ENCODE assay signal across 8 mouse cellular contexts in genomic region chr7:123377443-123378400, GRCm38 (mm10). TPM values are rescaled to one million over a fixed set of nuclear protein-coding genes. Genes with fewer than 3 reads are reported as not detected.
DNase-seq lines count a peak whose midpoint lies in the region; ATAC-seq and TF ChIP-seq lines count a peak whose summit lies in the region.

No protein-coding gene starts in this region.

- H3K36me3 ChIP-seq in embryonic facial prominence, embryonic 15.5 days = no peaks in the 10 kb centered on the region
- no peaks in the 10 kb centered on the region for H3K36me3 ChIP-seq in limb, embryonic 14.5 days (ENCODE audit: control insufficient read depth, insufficient read depth, low read length)
- no peaks in the 10 kb centered on the region for H3K36me3 ChIP-seq in midbrain, postnatal 0 days (ENCODE audit: insufficient read depth, low read length)

- 4% methylated on average over 41 of the region's 41 CpGs for WGBS in bone marrow, adult 2 months
- WGBS in embryonic facial prominence, embryonic 15.5 days = 3% methylated on average over 41 of the region's 41 CpGs
- 4% methylated on average over 41 of the region's 41 CpGs for WGBS in limb, embryonic 14.5 days
- 3% methylated on average over 41 of the region's 41 CpGs for WGBS in midbrain, postnatal 0 days

- TF ChIP-seq POLR2A in bone marrow, adult 2 months (IDR thresholded peaks at IDR 0.05; ENCODE audit: borderline replicate concordance, control insufficient read depth, low read depth, low read length) = peak; percentile 58
- no peak for TF ChIP-seq POLR2A in limb, embryonic 14.5 days (IDR thresholded peaks at IDR 0.05; ENCODE audit: borderline replicate concordance, extremely low read depth, insufficient read depth, insufficient read length)

- peak; percentile 99 for ATAC-seq in embryonic facial prominence, embryonic 15.5 days (ENCODE audit: insufficient number of reproducible peaks, low FRiP score, low TSS enrichment, low read depth)
- peak; percentile 100 for ATAC-seq in limb, embryonic 14.5 days (ENCODE audit: low FRiP score, low read depth)
- peak; percentile 99 for ATAC-seq in midbrain, postnatal 0 days (ENCODE audit: low FRiP score)

- peak; percentile 99 for DNase-seq in 416B (ENCODE audit: low read depth)
- DNase-seq in heart, adult 8-10 months (ENCODE audit: low spot score) = peak; percentile 97
- DNase-seq in kidney, adult 9 months = peak; percentile 98
- DNase-seq in limb, embryonic 14.5 days (ENCODE audit: low spot score) = peak; percentile 99
- DNase-seq in midbrain, postnatal 0 days (ENCODE audit: low spot score) = peak; percentile 99
- DNase-seq in spleen, postnatal 14 days (ENCODE audit: low spot score in 2 of 2) = peak; percentile 85 to 88

- no peaks in the 10 kb centered on the region for H3K27me3 ChIP-seq in embryonic facial prominence, embryonic 15.5 days
- H3K27me3 ChIP-seq in limb, embryonic 14.5 days (ENCODE audit: control insufficient read depth, insufficient read depth, low read length) = no peaks in the 10 kb centered on the region
- H3K27me3 ChIP-seq in midbrain, postnatal 0 days (ENCODE audit: insufficient read depth, low read length) = no peaks in the 10 kb centered on the region

- no peak for TF ChIP-seq CTCF in bone marrow, adult 2 months (IDR thresholded peaks at IDR 0.05; ENCODE audit: control insufficient read depth, insufficient read depth, low read length)
- peak; percentile 46 for TF ChIP-seq CTCF in midbrain, postnatal 0 days (IDR thresholded peaks at IDR 0.05)

- H3K4me2 ChIP-seq in embryonic facial prominence, embryonic 15.5 days (replicated peaks) = peak overlapping the region; percentile 82
- peak overlapping the region; percentile 85 for H3K4me2 ChIP-seq in limb, embryonic 14.5 days (replicated peaks; ENCODE audit: low read depth, low read length, severe bottlenecking)
- peak overlapping the region; percentile 74 for H3K4me2 ChIP-seq in midbrain, postnatal 0 days (ENCODE audit: low read depth, low read length, poor library complexity, severe bottlenecking)

- H3K9ac ChIP-seq in embryonic facial prominence, embryonic 15.5 days = peak overlapping the region; percentile 61
- peak overlapping the region; percentile 80 for H3K9ac ChIP-seq in limb, embryonic 14.5 days (ENCODE audit: low read depth, low read length, severe bottlenecking)
- peak overlapping the region; percentile 67 for H3K9ac ChIP-seq in midbrain, postnatal 0 days (replicated peaks; ENCODE audit: low read length, poor library complexity, severe bottlenecking)

- no peaks in the 10 kb centered on the region; the same call in 1 of the 2 replicates for H3K4me1 ChIP-seq in bone marrow, adult 2 months (ENCODE audit: control insufficient read depth, insufficient read depth, low read length)
- peaks cover 14% of the 10 kb centered on the region for H3K4me1 ChIP-seq in embryonic facial prominence, embryonic 15.5 days
- peaks cover 11% of the 10 kb centered on the region for H3K4me1 ChIP-seq in limb, embryonic 14.5 days (ENCODE audit: control insufficient read depth, insufficient read depth, low read length)
- H3K4me1 ChIP-seq in midbrain, postnatal 0 days (ENCODE audit: insufficient read depth, low read length) = peaks cover 12% of the 10 kb centered on the region

- H3K9me3 ChIP-seq in embryonic facial prominence, embryonic 15.5 days (replicated peaks) = no peaks in the 10 kb centered on the region
- H3K9me3 ChIP-seq in limb, embryonic 14.5 days (ENCODE audit: control insufficient read depth, low read length) = no peaks in the 10 kb centered on the region
- H3K9me3 ChIP-seq in midbrain, postnatal 0 days (ENCODE audit: low read length) = no peaks in the 10 kb centered on the region

- H3K27ac ChIP-seq in bone marrow, adult 2 months (ENCODE audit: control insufficient read depth, insufficient read depth, low read depth, low read length, poor library complexity) = peak overlapping the region; percentile 31; the same call in 1 of the 2 replicates
- H3K27ac ChIP-seq in embryonic facial prominence, embryonic 15.5 days (replicated peaks) = peak overlapping the region; percentile 61; the same call in 1 of the 2 replicates
- 0 out of 2 replicates have a peak overlapping the region, but pooled peaks have one; percentile 8 for H3K27ac ChIP-seq in limb, embryonic 14.5 days (replicated peaks; ENCODE audit: low read depth, low read length)
- H3K27ac ChIP-seq in midbrain, postnatal 0 days (ENCODE audit: low read depth, low read length) = peak overlapping the region; percentile 55; the same call in 1 of the 2 replicates

- H3K4me3 ChIP-seq in bone marrow, adult 2 months (replicated peaks; ENCODE audit: control insufficient read depth, low read depth, low read length) = peak overlapping the region; percentile 90
- H3K4me3 ChIP-seq in embryonic facial prominence, embryonic 15.5 days (replicated peaks) = peak overlapping the region; percentile 80
- peak overlapping the region; percentile 82 for H3K4me3 ChIP-seq in limb, embryonic 14.5 days (replicated peaks; ENCODE audit: low read length)
- peak overlapping the region; percentile 66 for H3K4me3 ChIP-seq in midbrain, postnatal 0 days (ENCODE audit: low read depth, low read length)

RNA-seq across cellular contexts. Expression of gene Arhgap17, which starts 8.0 kb away (rescaled TPM):
- 18.9 and 38.3 TPM in 2 replicates for polyA plus RNA-seq in bone marrow, adult 2 months (2011; ENCODE audit: insufficient read depth, insufficient read length, low replicate concordance, missing spikeins)
- 20.4 and 24.2 TPM in 2 replicates for polyA plus RNA-seq in embryonic facial prominence, embryonic 15.5 days (2015; fragmentation: Nextera tagmentation; extraction: Ambion mirVana)
- total RNA-seq in heart, adult 8-10 months (2022) = 10 to 100 TPM; 13.5 to 18.1 (median 14.5) TPM
- polyA plus RNA-seq in limb, embryonic 14.5 days (2012; rRNA removed) = 39.5 and 42.9 TPM in 2 replicates
- 23.5 and 26.1 TPM in 2 replicates for polyA plus RNA-seq in limb, embryonic 14.5 days (2014; fragmentation: Nextera tagmentation; extraction: Ambion mirVana)
- 4.8 and 12.1 TPM in 2 replicates for total RNA-seq in midbrain, postnatal 0 days (2014; rRNA removed)
- 5.3 and 6.3 TPM in 2 replicates for polyA plus RNA-seq in midbrain, postnatal 0 days (2015; fragmentation: Nextera tagmentation; extraction: Ambion mirVana)

RNA-seq across cellular contexts. Expression of gene Lcmt1, which starts 8.1 kb away (rescaled TPM):
- polyA plus RNA-seq in bone marrow, adult 2 months (2011; ENCODE audit: insufficient read depth, insufficient read length, low replicate concordance, missing spikeins) = 14.5 and 23.0 TPM in 2 replicates
- polyA plus RNA-seq in embryonic facial prominence, embryonic 15.5 days (2015; fragmentation: Nextera tagmentation; extraction: Ambion mirVana) = 41.0 and 42.3 TPM in 2 replicates
- 10 to 100 TPM; 19.4 to 24.9 (median 20.9) TPM for total RNA-seq in heart, adult 8-10 months (2022)
- polyA plus RNA-seq in limb, embryonic 14.5 days (2012; rRNA removed) = 35.2 and 36.0 TPM in 2 replicates
- polyA plus RNA-seq in limb, embryonic 14.5 days (2014; fragmentation: Nextera tagmentation; extraction: Ambion mirVana) = 44.2 and 50.0 TPM in 2 replicates
- 62.8 and 74.8 TPM in 2 replicates for total RNA-seq in midbrain, postnatal 0 days (2014; rRNA removed)
- 114 and 115 TPM in 2 replicates for polyA plus RNA-seq in midbrain, postnatal 0 days (2015; fragmentation: Nextera tagmentation; extraction: Ambion mirVana)

Comparison
In these comparisons a context has a peak if more than half of its experiments do, and no peak if none do; other contexts are left out.
1. Peak in every context shown above with its lines: DNase-seq, ATAC-seq, H3K4me3 ChIP-seq and H3K27ac ChIP-seq.
2. H3K27ac ChIP-seq: peak in every context shown above with its lines; median percentile 61 in embryonic facial prominence, embryonic 15.5 days; 55 in midbrain, postnatal 0 days; 31 in bone marrow, adult 2 months; 8 in limb, embryonic 14.5 days.